Mouse (Mus musculus) spleen, adult 12 weeks (tissue): Measurements from ENCODE around the gene Slc44a1.

Experiments
- DNase-seq: peaks from one replicate; pipeline ENCODE4 v3.0.0; 2022; ENCODE audit warnings: low spot score

Slc44a1 gene

DNA sequence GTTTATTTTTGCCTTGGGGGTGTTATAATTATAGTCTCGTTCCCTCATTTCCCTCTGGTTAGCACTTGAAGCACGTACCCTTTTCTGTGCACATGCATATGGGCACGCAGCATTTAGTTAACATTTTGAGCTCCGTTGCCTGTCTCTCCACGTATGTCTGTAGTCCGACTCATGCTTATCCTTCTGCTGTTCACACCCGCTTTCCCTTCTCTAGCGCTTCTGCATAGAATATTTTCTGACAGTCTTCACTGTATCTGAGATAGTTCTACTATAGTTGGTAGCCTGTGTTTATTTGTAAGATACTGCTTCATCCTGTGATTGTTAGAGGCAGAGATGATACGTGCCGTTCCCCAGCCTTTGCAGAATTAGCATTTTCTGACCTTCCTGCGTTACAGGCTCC, 98.4 kb downstream of the Slc44a1 start:
- no peak for DNase-seq

GRCm38 (mm10) chr4:53539929-53540328, 99.7 kb downstream of the Slc44a1 start:
- DNase-seq: no peak

- no peak for DNase-seq
Measured at GRCm38 (mm10) chr4:53543421-53543820, 103.2 kb downstream of the Slc44a1 start.

DNA sequence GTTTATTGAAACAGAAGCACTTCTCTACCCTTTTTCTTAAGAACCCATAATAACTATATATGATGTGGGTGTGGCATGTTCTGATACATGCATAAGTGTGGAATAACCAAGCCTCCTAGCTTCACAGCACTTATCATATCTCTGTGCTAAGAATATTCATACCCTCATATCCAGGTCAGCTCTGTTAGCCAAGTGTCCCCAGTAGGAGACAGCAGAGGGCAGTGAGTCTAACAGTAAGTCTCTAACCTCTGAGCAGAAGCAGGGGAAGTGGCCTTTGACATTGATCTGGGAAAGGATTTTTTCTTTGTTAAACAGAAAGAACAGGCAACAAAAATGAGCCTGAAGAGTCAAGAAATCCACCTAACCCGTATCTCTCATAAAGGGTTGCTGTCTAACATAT, 104.7 kb downstream of the Slc44a1 start:
- DNase-seq: no peak

DNA sequence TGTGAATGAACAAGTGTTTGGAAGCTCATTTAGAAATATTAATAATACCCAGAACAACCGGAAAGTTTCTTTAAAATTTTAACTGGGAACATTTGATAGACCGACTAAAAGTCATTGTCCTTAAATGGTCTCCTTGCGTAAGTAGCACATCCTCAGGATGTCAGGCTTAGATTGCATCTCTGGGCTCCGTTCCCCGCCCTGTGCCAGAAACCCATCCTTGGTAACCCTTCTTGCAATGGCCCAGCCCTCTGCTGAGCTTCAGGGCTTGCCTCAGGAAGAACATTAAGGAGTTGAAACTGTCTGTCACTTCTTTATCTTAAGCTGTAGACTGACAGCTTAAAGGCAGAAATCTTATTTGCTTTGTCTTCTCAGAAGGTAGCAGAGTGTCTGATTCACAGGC, 107.2 kb downstream of the Slc44a1 start:
- DNase-seq: no peak

GRCm38 (mm10) chr4:53549375-53549774, 109.2 kb downstream of the Slc44a1 start:
- no peak for DNase-seq

DNA sequence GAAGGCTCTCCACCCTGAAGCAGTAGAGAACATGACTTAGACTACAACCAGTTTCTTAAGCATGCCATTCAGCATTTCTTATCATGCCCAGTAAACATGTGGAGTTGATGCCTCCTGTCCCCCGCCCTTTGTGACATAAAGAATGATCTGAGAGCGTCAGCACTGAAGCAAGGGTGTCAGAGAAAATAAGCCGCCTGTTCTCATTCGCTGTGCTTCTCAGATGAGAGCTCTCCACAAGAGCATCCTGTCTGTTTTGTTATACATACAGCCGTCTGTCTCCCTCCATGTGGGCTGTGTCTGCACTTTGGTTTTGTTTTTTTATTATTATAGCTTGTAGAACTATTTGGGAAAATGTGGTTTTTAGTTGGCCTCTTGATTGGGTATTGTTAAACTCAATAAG, 124.4 kb downstream of the Slc44a1 start:
- DNase-seq: no peak

GRCm38 (mm10) chr4:53567065-53567464, 126.9 kb downstream of the Slc44a1 start:
- no peak for DNase-seq

DNA sequence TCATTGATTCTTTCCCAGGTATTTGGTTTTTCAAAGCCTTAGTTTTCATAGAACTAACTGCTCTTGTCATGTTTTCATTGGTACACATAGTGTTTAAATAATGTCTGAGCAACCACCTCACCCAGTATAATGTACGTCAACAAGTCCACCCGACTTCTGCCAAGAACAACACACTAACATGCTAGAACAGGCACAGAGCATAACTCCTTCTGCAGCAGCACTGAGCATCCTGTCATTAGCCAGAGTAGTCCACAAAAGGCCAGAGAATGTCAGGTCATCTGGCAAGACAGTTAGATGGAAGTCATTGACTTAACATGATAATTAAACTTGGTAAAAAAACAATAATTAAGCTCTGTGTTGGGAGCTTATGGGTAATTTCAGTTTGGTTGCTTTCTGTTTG, 135.3 kb downstream of the Slc44a1 start:
- no peak for DNase-seq

- DNase-seq: no peak
Measured at GRCm38 (mm10) chr4:53587676-53588075, 147.5 kb downstream of the Slc44a1 start.

DNA sequence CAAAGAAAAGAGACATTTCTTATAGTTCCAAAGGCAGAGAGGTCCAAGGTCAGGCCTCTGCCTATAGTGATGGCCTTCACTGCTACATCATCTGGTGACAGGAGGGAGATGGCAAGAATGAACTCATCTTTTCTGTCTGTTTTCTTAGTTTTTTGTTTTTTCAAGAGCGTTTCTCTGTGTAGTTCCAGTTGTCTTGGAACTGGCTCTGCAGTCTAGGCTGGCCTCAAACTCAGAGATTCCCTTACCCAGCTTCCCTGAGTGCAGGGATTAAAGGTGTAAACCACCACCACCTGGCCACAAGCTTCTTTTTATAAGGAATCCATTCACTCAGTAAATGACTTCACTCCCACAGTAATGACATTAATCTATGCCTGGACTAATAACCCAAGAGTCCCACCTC, 148.7 kb downstream of the Slc44a1 start:
- no peak for DNase-seq

- DNase-seq: no peak
Measured at GRCm38 (mm10) chr4:53589466-53589865, 149.3 kb downstream of the Slc44a1 start.

DNA sequence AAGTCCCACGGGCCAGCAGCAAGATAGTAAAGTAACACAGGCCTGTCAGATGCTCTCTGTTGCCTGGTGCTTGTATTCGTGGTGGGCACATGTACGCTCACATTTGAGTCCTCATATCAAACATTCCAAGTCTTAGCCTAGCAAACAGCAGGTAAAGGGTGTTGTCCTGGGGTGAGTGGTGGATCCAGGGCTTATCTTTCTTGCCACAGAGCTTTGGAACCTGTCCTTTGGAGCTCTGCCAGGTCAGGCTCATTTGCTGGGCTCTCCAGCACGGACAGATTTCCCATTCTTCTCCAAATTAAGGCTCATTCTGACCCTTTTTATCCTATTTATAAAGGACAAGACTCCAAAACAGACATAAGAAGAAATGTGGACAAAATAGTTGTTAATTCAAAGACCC, 149.9 kb downstream of the Slc44a1 start:
- no peak for DNase-seq

GRCm38 (mm10) chr4:53590691-53591447, 150.7 kb downstream of the Slc44a1 start:
- no peak for DNase-seq

DNA sequence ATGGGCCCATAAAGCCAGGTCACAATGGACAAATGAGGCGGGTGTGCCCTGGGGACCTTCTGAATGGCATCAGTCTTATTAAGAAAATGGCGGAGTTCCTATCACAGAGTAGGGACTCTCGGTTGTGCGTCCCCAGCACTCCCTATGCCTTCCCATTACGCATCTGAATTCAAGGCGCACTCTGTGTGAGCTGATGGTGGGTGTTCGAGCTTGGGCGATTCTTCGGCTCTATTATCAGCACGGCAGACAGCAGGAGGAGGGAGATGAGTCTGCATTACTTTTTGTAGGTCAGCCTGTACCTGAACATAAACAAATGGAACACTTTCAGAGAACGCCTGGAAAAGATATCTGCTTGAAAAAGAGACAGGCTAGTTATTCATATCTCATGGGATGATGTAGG, 151.3 kb downstream of the Slc44a1 start:
- no peak for DNase-seq

GRCm38 (mm10) chr4:53591941-53592340, 151.7 kb downstream of the Slc44a1 start:
- DNase-seq: no peak

- no peak for DNase-seq
Measured at GRCm38 (mm10) chr4:53592386-53592785, 152.2 kb downstream of the Slc44a1 start.

DNA sequence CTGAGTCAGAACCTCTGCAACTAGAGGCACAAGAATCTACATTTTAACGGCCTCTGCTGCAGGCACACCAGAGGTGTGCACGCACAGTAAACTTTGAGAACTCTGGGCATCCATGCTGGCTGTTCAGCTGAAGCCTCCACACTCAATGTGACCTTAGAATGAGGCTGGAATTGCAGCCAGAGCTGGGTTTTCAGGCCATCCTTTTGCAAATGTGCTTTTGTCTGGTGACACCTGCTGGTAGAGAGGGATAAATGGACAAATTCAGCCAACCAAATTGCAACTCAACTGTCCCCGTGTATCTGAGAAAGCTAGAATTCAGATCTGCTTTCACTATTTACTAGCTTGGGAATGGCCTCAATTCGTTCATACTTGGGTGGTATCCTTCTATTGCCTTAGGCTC, 154.0 kb downstream of the Slc44a1 start:
- DNase-seq: no peak

DNA sequence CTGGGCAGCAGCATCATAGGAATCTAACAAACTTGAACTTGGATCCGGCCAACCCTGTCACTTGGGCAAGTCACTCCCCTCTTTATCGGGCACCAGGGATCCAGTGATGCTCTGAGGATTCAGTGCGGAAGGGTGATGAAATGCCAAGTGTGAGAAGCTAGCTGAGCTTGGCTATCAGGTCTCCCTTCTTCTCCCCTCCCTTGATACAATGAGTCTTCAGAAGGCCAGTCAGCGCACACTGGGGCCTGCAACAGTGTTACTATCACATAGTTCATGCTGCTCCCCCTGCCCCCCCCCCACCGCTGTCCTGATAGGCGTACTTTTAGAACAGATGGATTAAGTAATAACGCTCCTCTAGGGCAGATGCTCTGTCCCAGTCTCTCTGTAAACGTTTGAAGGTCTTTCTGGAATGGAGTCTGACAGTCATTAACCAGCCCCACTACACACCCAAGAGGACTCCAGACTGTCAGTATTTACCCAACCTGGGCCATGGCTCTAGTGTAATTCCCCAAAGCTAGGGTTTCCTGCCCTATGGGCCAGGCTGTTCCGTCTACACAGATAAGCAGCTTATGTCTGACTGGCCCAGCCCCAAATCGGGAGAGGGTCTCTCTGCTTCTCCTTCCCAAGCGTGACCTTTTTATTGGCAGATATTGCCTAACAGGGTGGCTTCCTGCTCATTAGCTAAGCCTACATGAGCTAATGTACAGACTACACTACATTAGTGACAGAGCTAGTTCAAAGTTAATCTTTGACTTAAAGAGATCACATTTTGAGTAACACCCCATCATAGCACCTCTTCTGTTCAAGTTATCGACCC, 155.2 kb downstream of the Slc44a1 start:
- DNase-seq: no peak

DNA sequence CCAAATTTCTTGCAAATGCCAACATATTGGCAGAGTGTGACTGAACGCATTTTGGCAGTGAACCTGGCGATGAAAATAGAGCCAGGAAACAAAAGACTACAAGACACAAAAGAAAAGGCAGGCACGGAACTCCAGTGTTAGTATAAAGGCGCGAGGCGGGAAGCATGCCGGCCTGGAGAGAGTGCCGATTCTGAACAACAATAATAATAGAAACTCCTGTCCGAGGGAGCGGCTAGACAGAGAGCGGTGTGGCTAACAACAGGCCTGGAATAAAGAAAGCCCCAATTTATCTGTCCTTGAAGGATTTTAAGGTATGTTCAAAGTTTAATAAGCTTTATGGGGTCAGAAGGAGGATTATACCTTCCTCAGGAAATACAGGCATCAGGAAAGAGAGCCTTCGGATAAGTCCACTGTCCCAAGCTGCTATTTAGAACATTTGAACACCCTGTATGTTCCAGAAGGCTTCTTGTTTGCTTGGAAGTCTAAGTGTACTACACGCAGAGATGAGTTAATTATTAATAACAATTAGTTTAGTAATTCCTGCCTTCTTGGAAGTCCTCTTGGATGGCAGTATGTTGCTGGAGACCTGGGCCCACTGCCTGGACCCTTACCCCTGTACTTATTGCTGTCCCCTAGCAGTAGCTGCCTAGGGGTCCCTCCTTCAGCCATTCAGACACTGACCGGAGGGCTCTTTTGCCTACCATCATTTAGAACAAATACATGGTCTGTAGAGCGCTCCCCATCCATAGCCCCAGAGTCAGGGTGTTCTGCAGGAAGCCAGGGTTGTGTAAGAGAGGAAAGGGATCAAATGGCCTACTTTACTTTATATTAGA, 156.1 kb downstream of the Slc44a1 start:
- no peak for DNase-seq

- DNase-seq: no peak
Measured at GRCm38 (mm10) chr4:53600462-53600861, 160.2 kb downstream of the Slc44a1 start.

- DNase-seq: no peak
Measured at GRCm38 (mm10) chr4:53614576-53615225, 174.5 kb downstream of the Slc44a1 start.
